Comparison of ENCODE assay signal across 9 mouse cellular contexts in genomic region chr10:120871630-120872482, GRCm38 (mm10). TPM values are rescaled to one million over a fixed set of nuclear protein-coding genes. Genes with fewer than 3 reads are reported as not detected.
DNase-seq lines count a peak whose midpoint lies in the region; ATAC-seq and TF ChIP-seq lines count a peak whose summit lies in the region.
"Had no signal": no experiment of that assay in that cellular context is flagged by ENCODE, and none has a peak within 500 bp of the region (broad histone marks: within the 10 kb centered on the region; RNA-seq: fewer than 3 reads in every experiment).

No protein-coding gene starts in this region.

- H3K9ac ChIP-seq in hindbrain, embryonic 13.5 days, result 0 out of 2 replicates have a peak overlapping the region, but pooled peaks have one; percentile 5
- no peak overlapping the region for H3K9ac ChIP-seq in midbrain, embryonic 12.5 days (replicated peaks)

- peak overlapping the region; percentile 85 for H3K27ac ChIP-seq in heart, embryonic 10.5 days
- H3K27ac ChIP-seq in cortical plate, adult 2 months (ENCODE audit: insufficient read depth, low read length), result no peak overlapping the region
- H3K27ac ChIP-seq in hindbrain, embryonic 13.5 days, result no peak overlapping the region
- no peak overlapping the region for H3K27ac ChIP-seq in midbrain, embryonic 12.5 days (replicated peaks)

- ATAC-seq in hindbrain, embryonic 13.5 days (ENCODE audit: low FRiP score), result no peak
- ATAC-seq in midbrain, embryonic 12.5 days (ENCODE audit: low FRiP score, low read depth), result 0 out of 2 replicates have a peak, but pooled peaks have one; percentile 12
- ATAC-seq in erythroid progenitor cell, adult 5-6 weeks (replicated peaks; ENCODE audit: low FRiP score, poor library complexity, severe bottlenecking), result no peak

- WGBS in heart, embryonic 10.5 days, result 57% methylated on average over 22 of the region's 22 CpGs
- WGBS in hindbrain, embryonic 13.5 days, result 69% methylated on average over 22 of the region's 22 CpGs
- WGBS in midbrain, embryonic 12.5 days, result 75% methylated on average over 22 of the region's 22 CpGs

- H3K4me3 ChIP-seq in heart, embryonic 10.5 days, result peak overlapping the region; percentile 36; the same call in 1 of the 2 replicates
- H3K4me3 ChIP-seq in cortical plate, adult 2 months (ENCODE audit: insufficient read depth, low read length), result peak overlapping the region; percentile 36; the same call in 1 of the 2 replicates
- peak overlapping the region; percentile 11 for H3K4me3 ChIP-seq in hindbrain, embryonic 13.5 days
- 0 out of 2 replicates have a peak overlapping the region, but pooled peaks have one; percentile 9 for H3K4me3 ChIP-seq in midbrain, embryonic 12.5 days

- no peak for TF ChIP-seq CTCF in cortical plate, adult 2 months (IDR thresholded peaks at IDR 0.05; ENCODE audit: extremely low read depth, insufficient read depth, low read length)

- peaks cover 58% of the 10 kb centered on the region for H3K4me1 ChIP-seq in heart, embryonic 10.5 days
- H3K4me1 ChIP-seq in cortical plate, adult 2 months (ENCODE audit: control insufficient read depth, insufficient read depth, low read length), result no peaks in the 10 kb centered on the region; the same call in 1 of the 2 replicates
- peaks cover 3% of the 10 kb centered on the region; the same call in 1 of the 2 replicates for H3K4me1 ChIP-seq in hindbrain, embryonic 13.5 days (replicated peaks)
- H3K4me1 ChIP-seq in midbrain, embryonic 12.5 days, result 0 out of 2 replicates have a peak, but pooled peaks cover 7% of the 10 kb centered on the region

- no peak for DNase-seq in heart, embryonic 10.5 days (ENCODE audit: low spot score)
- DNase-seq in heart, postnatal 36 days, result no peak
- no peak for DNase-seq in cerebellum, adult 18-20 months
- no peak for DNase-seq in Muller cell, postnatal 12 days (ENCODE audit: inconsistent ontology term)
- DNase-seq: gastrocnemius, postnatal 36 days had no signal

- intact Hi-C loops in heart, postnatal 36 days (cut with DNase I), result loop anchor here (5.0 to 10.0 kb wide), 2 partner anchors 385 to 567 kb away; no protein-coding TSS in a partner anchor

- no peaks in the 10 kb centered on the region for H3K27me3 ChIP-seq in heart, embryonic 10.5 days (ENCODE audit: insufficient read depth, poor library complexity, severe bottlenecking)
- H3K27me3 ChIP-seq in hindbrain, embryonic 13.5 days, result no peaks in the 10 kb centered on the region
- H3K27me3 ChIP-seq in midbrain, embryonic 12.5 days, result 0 out of 2 replicates have a peak, but pooled peaks cover 8% of the 10 kb centered on the region

- H3K36me3 ChIP-seq in heart, embryonic 10.5 days, result peaks cover 16% of the 10 kb centered on the region; the same call in 1 of the 2 replicates
- no peaks in the 10 kb centered on the region for H3K36me3 ChIP-seq in hindbrain, embryonic 13.5 days
- no peaks in the 10 kb centered on the region for H3K36me3 ChIP-seq in midbrain, embryonic 12.5 days

- peak overlapping the region; percentile 45 for H3K4me2 ChIP-seq in hindbrain, embryonic 13.5 days
- H3K4me2 ChIP-seq in midbrain, embryonic 12.5 days (replicated peaks), result peak overlapping the region; percentile 31

- TF ChIP-seq POLR2A in cortical plate, adult 2 months (IDR thresholded peaks at IDR 0.05; ENCODE audit: extremely low read depth, insufficient read depth, low read length), result no peak

- no peaks in the 10 kb centered on the region for H3K9me3 ChIP-seq in heart, embryonic 10.5 days
- H3K9me3 ChIP-seq in hindbrain, embryonic 13.5 days, result no peaks in the 10 kb centered on the region
- H3K9me3 ChIP-seq in midbrain, embryonic 12.5 days, result no peaks in the 10 kb centered on the region

RNA-seq across cellular contexts. Expression of gene Msrb3, which starts 27.0 kb away (rescaled TPM):
- polyA plus RNA-seq in heart, embryonic 10.5 days (2016; fragmentation: Nextera tagmentation; extraction: Ambion mirVana), result 15.4 and 20.6 TPM in 2 replicates
- 10 to 100 TPM; 84.0 to 89.1 TPM for total RNA-seq in heart, postnatal 36 days (2021)
- polyA plus RNA-seq in cortical plate, adult 2 months (2012; rRNA removed), result 7.6 and 8.0 TPM in 2 replicates
- 2.3 and 2.6 TPM in 2 replicates for polyA plus RNA-seq in hindbrain, embryonic 13.5 days (2015; fragmentation: Nextera tagmentation; extraction: Ambion mirVana)
- polyA plus RNA-seq in midbrain, embryonic 12.5 days (2016; fragmentation: Nextera tagmentation; extraction: Ambion mirVana), result 3.6 and 4.4 TPM in 2 replicates
- total RNA-seq in erythroid progenitor cell, adult 5-6 weeks (2015; ENCODE audit: low replicate concordance), result not detected in 2 replicates
- 0.30 and 0.64 TPM in 2 replicates for total RNA-seq in erythroid progenitor cell, adult 5-6 weeks (2017; ENCODE audit: low replicate concordance)
